Mouse (Mus musculus) cerebellum, adult 8-10 months (tissue): ENCODE data around the gene Gm49388.

Experiments used
- DNase-seq: peaks from one replicate; pipeline ENCODE4 v3.0.0; 2022

Gm49388 gene

GRCm38 (mm10) chr7:127842001-127842718 lies 56.8 kb downstream of the Gm49388 start:
- peak; percentile 80 for DNase-seq

GRCm38 (mm10) chr7:127849973-127850875 lies 64.8 kb downstream of the Gm49388 start:
- DNase-seq, result no peak

DNA sequence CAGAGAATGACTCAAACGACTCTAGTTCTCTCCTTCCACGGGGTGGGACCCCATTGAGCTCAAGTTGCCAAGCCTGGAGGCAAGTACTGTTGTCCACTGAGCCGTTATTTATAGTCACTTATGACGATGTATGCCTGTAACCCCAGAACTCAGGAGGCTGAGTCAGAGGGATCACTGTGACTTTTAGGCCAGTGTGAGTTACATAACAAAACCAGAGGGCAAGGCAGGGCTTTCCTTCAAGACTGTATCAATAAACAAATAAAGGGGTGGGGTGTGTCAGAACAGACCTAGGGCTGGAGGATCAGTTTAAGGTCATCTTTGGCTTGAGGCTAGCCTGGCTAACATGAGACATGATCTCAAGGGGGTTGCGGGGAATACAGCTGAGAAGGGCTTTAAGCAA lies 65.5 kb downstream of the Gm49388 start:
- no peak for DNase-seq
